In the genomic region with DNA sequence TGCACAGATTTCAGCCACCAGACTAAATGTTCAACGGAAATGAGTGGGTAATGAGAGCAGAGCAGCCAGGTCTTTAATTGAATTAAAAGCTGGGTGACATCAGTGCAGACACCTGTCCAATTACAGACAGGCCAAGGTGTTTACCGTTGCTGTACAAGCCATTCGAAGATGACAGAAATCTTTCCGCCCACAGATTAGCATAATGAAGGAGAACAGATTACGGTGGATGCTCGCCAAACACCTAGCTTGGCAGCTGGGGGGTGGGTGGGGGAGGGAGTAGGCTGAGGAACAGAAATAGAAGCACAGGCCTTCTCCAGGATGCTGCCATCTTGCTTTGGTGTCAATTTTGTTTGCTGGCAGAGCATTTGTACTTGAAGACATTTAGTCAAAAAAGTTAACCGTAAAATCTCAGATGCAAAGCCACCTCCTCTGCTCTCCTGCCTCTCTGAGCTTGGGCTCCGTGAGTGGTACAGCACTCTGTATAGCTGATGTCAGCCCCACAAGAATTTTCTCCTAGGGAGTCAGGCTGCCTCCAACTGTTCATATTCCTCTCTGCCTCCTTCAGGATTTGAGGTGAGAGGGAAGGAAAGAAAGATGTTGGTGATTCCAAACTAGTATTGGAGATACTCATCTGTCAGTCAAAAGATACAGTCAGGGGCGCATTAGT, we compare ENCODE assay signal across 14 mouse cellular contexts.
A peak's percentile ranks its signal among the peaks of the same experiment; 100 is the strongest.
DNase-seq lines count a peak whose midpoint lies in the region; ATAC-seq and TF ChIP-seq lines count a peak whose summit lies in the region.
"Had no signal": no experiment of that assay in that cellular context is flagged by ENCODE, and none has a peak within 500 bp of the region (broad histone marks: within the 10 kb centered on the region; RNA-seq: fewer than 3 reads in every experiment).

No protein-coding gene starts in this region.

- H3K36me3 ChIP-seq in liver, postnatal 0 days (replicated peaks; ENCODE audit: insufficient read depth, low read length): no peaks in the 10 kb centered on the region
- H3K36me3 ChIP-seq: limb, embryonic 12.5 days had no signal

- DNase-seq in frontal cortex, postnatal 14 days (ENCODE audit: low spot score in 2 of 2): no peak
- peak; percentile 16 for DNase-seq in right cerebral cortex, postnatal 25 days
- DNase-seq in right cerebral cortex, postnatal 14 days: no peak
- DNase-seq in layer of hippocampus, postnatal 10 days (ENCODE audit: low spot score in 2 of 2): peak; percentile 15 to 27
- no peak for DNase-seq in B cell, adult 2 months
- no peak for DNase-seq in liver, postnatal 0 days
- DNase-seq: heart, adult 2 months; heart, postnatal 10 days; kidney, postnatal 14 days; thymus, adult 2 months had no signal

- no peak for TF ChIP-seq EP300 in liver, postnatal 0 days (IDR thresholded peaks at IDR 0.05; ENCODE audit: low read depth)

- peak; percentile 92 for ATAC-seq in frontal cortex, adult (ENCODE audit: low TSS enrichment)
- ATAC-seq in liver, postnatal 0 days: no peak
- ATAC-seq: inflammation-experienced regulatory T-cells, adult 6 months had no signal

- WGBS in liver, postnatal 0 days (ENCODE audit: insufficient replicate concordance): 80% methylated on average over 9 of the region's 9 CpGs

- no peak overlapping the region for H3K9ac ChIP-seq in liver, postnatal 0 days (replicated peaks)
- H3K9ac ChIP-seq: limb, embryonic 12.5 days had no signal

- no peak overlapping the region for H3K27ac ChIP-seq in liver, postnatal 0 days (ENCODE audit: low read depth)
- H3K27ac ChIP-seq: heart, adult 2 months; limb, embryonic 12.5 days had no signal

- H3K9me3 ChIP-seq in liver, postnatal 0 days (ENCODE audit: low read length): no peaks in the 10 kb centered on the region
- H3K9me3 ChIP-seq: limb, embryonic 12.5 days had no signal

- no peaks in the 10 kb centered on the region for H3K4me1 ChIP-seq in liver, postnatal 0 days (ENCODE audit: insufficient read depth)
- H3K4me1 ChIP-seq: limb, embryonic 12.5 days; megakaryocyte, embryonic 14.5 days had no signal

- no peak overlapping the region for H3K4me2 ChIP-seq in liver, postnatal 0 days (ENCODE audit: low read depth, low read length)
- H3K4me2 ChIP-seq: limb, embryonic 12.5 days had no signal

- H3K27me3 ChIP-seq in liver, postnatal 0 days (ENCODE audit: insufficient read depth, low read length): no peaks in the 10 kb centered on the region
- H3K27me3 ChIP-seq: limb, embryonic 12.5 days had no signal

- TF ChIP-seq CTCF in liver, postnatal 0 days (IDR thresholded peaks at IDR 0.05; ENCODE audit: low read depth): no peak

- no peak overlapping the region for H3K4me3 ChIP-seq in liver, postnatal 0 days (ENCODE audit: low read depth, low read length)
- H3K4me3 ChIP-seq: heart, adult 2 months; limb, embryonic 12.5 days; megakaryocyte, embryonic 14.5 days had no signal

Comparison
In these comparisons a context has a peak if more than half of its experiments do, and no peak if none do; other contexts are left out.
1. DNase-seq: peak in right cerebral cortex, postnatal 25 days (single experiment) and layer of hippocampus, postnatal 10 days (2 of 2); none in frontal cortex, postnatal 14 days (0 of 2), right cerebral cortex, postnatal 14 days (single experiment), B cell, adult 2 months (0 of 2) and liver, postnatal 0 days (single experiment).